ENCODE assay signal across 18 mouse cellular contexts in genomic region chr1:176730528-176730927, GRCm38 (mm10).
"Had no signal": no experiment of that assay in that cellular context is flagged by ENCODE, and none has a peak within 500 bp of the region (broad histone marks: within the 10 kb centered on the region; RNA-seq: fewer than 3 reads in every experiment).

No protein-coding gene starts in this region.

- H3K27me3 ChIP-seq: liver, embryonic 15.5 days; neural tube, embryonic 13.5 days; stomach, embryonic 15.5 days had no signal

- H3K4me2 ChIP-seq: liver, embryonic 11.5 days; liver, embryonic 15.5 days; lung, embryonic 14.5 days; midbrain, embryonic 11.5 days; neural tube, embryonic 13.5 days; stomach, embryonic 15.5 days had no signal

- H3K4me3 ChIP-seq: layer of hippocampus, adult 2 months; limb, embryonic 10.5 days; liver, embryonic 15.5 days; neural tube, embryonic 13.5 days; stomach, embryonic 15.5 days had no signal

- H3K9ac ChIP-seq: liver, embryonic 15.5 days; lung, embryonic 14.5 days; neural tube, embryonic 13.5 days; stomach, embryonic 15.5 days had no signal

- DNase-seq: kidney, adult 11 months; kidney, adult 9 months; kidney, postnatal 4 days; lung, embryonic 14.5 days; lung, postnatal 14 days; right cerebral cortex, adult 18-20 months; right cerebral cortex, postnatal 25 days; thymus, adult 2 months; thymus, postnatal 25 days had no signal

- H3K9me3 ChIP-seq: limb, embryonic 10.5 days; liver, embryonic 15.5 days; neural tube, embryonic 13.5 days; stomach, embryonic 15.5 days had no signal

- H3K27ac ChIP-seq: kidney, postnatal 0 days; layer of hippocampus, adult 2 months; limb, embryonic 10.5 days; liver, embryonic 15.5 days; neural tube, embryonic 13.5 days; stomach, embryonic 15.5 days had no signal

- H3K4me1 ChIP-seq: limb, embryonic 10.5 days; liver, embryonic 15.5 days; neural tube, embryonic 13.5 days; stomach, embryonic 15.5 days had no signal

- ATAC-seq: midbrain, embryonic 16.5 days had no signal
